Mouse (Mus musculus) heart, postnatal 25 days (tissue): ENCODE data around the gene Dhx8. TPM values are rescaled to one million over a fixed set of nuclear protein-coding genes. Genes with fewer than 3 reads are reported as not detected.

Experiments used
- DNase-seq: peaks from one replicate; pipeline ENCODE4 v3.0.0; 2022; ENCODE audit warnings: low spot score
- intact Hi-C: fragments of 180-260 bp; cut with DNase I; formaldehyde crosslinking; loops from one replicate; pipeline ENCODE4 v1.15.1; 2025
- total RNA-seq, 2 experiments: library from RNA; stranded (reverse); gene quantifications; 2 replicates each; pipeline ENCODE4 v1.2.3; 2021

Dhx8 gene
- total RNA-seq, 2 experiments from 2014 or later: 14.2 to 16.4 TPM

DNA sequence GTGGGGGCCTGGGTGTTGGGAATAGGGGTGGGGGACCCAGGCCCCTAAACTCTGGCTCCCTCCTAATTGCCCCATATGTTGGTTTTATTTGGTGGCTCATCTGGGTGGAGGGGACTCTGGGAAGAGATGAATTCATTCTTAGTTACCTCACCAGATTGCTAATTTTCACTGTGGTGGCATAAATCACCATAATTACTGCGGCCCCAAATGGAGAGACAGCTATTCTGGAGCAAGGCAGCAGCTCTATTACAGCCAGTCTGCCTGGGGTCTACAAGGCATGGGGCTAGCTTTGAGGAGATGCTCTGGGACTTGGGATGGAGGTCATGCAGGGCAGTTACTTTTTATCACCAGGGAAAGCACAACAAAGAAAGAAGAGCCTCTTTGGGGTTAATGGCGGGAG lies 6.0 kb upstream of the Dhx8 start:
- intact Hi-C loops: no loop called here
- DNase-seq: no peak

DNA sequence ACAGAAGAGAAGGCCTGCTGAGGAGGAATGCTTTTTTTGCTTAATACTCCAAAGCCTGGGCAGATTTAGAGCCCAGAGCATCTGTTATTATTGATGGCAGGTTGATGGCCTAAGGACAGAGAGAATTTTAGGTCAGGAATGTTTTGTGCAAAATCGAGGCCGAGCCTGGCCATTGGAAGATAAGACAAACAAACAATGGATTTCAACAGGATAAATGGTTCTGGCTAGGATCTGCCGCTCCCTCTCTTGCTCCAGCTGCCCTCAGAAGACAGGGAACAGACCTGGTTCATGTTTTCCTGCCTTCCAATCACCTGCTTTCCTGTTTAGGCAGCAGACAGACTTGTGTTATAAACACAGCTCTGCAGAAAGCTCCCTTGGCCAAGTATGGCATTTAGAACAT lies 3.4 kb upstream of the Dhx8 start:
- intact Hi-C loops: no loop called here
- no peak for DNase-seq

DNA sequence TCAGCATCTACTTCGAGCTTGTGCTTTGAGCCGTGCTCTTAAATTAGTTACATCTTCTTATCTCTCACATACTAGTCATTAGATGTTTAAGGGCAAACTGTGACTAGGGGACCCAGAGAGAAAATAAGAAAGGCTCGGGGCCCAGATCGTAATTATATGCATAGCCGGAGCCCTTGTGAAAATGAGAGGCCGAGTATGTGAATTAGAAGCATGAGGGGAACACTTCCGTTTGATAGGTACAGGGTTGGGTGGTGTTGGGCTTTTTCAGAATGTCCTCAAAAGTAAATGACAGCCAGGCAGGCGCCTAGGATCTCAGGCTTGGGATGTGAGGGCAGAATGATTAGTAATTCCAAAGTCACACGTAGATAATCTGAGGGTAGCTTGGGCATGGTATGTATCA lies 877 bp downstream of the Dhx8 start:
- intact Hi-C loops: loop anchor here (10.0 kb wide), 1 partner anchor 279 kb away; no protein-coding TSS in a partner anchor
- DNase-seq: no peak

DNA sequence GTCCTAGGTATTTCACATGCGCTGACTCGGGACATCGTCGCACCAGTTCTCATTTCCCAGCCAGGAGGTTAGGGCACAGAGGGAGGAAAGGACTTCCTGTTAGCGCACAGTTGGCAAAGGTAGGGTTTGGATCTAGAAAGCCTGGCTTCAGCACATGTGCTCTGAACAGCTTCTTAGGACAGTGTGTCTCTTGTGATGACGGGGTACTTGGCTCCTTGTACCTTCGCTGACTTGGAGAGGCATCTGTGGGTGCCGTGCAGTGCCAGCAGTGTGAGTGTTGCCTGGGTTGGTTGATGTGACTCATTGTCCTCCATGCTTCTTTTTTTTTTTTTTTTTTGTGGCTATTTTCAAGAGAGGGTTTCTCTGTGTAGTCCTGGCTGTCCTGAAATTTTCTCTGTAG lies 23.9 kb downstream of the Dhx8 start:
- DNase-seq: peak; percentile 26
- intact Hi-C loops: no loop called here

DNA sequence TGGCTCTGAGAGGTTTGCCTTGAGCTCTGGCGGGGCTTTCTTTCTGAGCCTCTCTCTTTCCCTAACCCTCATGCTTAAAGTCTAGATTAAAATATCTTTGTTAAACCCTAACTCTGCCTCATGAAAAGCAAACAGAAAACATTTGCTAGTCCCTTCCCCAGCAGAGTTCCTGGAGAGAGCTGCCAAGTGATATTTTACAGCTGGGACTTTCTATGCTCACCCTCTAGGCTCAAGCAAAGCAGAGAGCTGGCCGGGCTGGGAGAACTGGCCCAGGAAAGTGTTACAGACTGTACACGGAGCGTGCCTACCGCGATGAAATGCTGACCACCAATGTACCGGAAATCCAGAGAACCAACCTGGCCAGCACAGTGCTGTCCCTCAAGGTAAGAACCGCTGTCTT lies 24.6 kb downstream of the Dhx8 start:
- no peak for DNase-seq
- intact Hi-C loops: no loop called here

DNA sequence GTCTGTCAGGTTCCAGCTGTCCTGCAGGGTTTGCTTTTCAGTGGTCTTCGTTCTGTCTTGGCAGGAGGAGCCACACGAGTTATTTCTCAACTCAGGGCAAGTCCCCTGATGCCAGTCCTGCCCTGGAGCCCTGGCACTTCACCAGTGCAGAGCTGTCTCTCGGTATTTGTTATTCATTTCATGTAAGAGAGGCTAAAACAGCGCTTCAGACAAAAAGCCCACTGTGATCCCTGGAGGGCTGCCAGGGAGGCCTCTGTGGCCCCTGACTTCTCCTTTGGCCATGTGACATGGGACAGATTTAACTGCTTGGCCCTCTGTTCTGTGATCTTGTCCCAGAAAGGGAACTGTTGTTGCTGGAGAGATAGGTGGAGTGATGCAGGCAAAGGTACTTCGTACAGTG lies 25.7 kb downstream of the Dhx8 start:
- intact Hi-C loops: no loop called here

DNA sequence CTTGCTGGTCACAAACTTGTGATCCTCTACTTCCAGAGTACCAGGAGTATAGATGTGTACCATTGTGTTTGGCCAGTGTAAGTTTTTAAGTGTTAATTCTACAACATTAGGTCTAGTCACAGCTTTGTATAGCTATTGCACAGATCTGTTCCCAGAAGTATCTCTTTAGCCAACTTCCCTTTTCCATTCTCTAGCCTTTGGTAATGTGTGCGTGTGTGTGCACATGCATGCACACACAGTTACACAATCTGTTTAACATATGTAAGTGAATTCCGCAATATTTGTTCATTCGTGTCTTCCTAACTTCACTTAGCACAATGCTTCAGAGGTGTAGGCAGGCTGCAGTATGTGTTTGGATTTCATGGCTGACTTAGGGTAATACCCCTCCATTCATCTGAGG lies 26.8 kb downstream of the Dhx8 start:
- no peak for DNase-seq
- intact Hi-C loops: no loop called here

More for the DNA sequence above, 25.7 kb downstream of the Dhx8 start:
- DNase-seq: no peak

DNA sequence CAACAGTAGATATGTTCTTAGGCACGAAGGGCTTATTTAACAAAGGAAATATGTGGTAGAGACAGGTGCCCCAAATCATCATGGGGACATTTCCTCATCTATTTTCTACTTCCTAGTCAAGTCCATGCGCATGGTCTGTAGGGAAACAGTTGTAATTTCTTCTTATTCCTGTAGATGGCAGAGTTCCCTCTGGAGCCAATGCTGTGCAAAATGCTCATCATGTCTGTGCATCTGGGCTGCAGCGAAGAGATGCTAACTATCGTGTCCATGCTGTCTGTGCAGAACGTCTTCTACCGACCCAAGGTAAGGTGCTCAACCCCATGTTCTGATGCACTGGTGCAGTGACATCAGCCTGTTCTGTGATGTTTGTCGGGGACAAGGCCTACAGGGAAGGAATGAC lies 31.0 kb downstream of the Dhx8 start:
- intact Hi-C loops: loop anchor here (1.0 to 2.0 kb wide), 2 partner anchors 51 to 147 kb away; no protein-coding TSS in a partner anchor
- no peak for DNase-seq

DNA sequence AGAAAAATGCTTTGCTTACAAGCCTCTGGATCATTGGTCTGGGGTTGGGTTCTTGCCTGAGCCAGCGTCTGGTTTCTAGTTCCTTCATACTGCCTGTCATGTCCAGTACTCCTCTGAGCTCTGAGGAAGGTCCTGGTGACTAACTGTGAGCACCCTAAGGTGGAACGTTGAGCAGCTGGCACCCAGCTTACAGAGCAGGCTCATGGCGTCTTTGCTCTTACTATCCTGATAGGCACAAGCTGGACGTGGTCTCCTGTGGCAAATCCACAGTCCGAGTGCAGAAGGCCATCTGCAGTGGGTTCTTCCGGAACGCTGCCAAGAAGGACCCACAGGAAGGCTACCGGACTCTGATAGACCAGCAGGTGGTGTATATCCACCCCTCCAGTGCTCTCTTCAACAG lies 31.8 kb downstream of the Dhx8 start:
- no peak for DNase-seq
- intact Hi-C loops: loop anchor here (1.0 kb wide), 1 partner anchor 50 kb away; no protein-coding TSS in a partner anchor

DNA sequence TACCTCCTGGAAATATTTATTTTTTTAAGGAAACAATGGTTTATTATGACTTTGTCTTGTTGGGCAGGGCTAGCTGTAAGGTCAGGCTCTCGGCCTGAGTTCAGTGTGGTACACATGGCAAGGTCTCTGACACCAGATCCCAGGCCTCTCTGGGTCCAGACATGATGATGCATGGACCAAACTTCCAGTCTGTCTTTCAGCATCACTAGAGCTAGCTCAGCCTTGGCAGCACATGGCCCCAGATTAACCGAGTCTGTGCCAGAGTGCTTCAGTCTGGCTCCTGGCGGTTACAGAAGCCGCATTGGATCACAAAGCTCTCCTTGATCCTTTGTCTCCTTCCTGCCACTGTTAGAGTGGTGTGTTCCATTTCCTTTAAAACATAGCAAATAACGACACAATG lies 34.6 kb downstream of the Dhx8 start:
- DNase-seq: no peak
- intact Hi-C loops: no loop called here

DNA sequence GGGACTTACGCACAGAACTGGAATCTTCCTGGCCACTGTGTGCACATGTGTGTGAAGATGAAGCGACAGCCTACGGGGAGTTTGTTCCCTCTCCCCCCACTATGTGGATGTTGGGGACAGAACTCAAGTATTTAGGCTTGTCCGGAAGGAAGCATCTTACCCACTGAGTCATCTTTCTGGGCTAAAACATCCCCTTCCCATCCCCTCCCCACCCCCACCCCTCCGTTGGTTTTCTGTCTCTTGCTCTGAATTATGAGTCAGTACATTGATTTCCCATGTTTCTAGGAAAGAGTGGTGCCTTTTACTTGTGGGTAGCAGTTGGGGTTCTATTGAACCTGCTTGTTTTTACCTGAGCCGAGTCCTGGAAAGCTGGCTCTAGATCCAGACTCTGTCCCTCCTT lies 36.0 kb downstream of the Dhx8 start:
- intact Hi-C loops: no loop called here
- no peak for DNase-seq

DNA sequence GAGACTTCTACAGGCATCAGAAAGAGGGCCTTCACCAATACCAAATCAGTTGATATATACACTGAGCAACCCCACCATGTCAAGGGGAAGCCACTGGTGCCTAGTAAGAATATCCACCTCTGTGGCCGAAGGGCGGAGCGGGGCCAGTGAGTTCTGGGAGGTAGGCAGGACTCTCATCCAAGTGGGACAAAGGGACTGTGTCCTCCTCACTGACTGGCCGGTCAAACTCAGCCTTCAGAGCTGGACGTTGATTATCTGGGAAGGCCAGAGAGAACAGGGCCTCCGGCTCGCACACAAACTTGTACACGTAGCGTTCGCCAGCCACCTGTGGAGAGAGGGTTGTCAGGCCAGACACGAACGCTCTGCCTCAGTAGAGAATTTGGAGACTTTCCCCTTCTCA lies 37.5 kb downstream of the Dhx8 start:
- intact Hi-C loops: no loop called here
- no peak for DNase-seq

DNA sequence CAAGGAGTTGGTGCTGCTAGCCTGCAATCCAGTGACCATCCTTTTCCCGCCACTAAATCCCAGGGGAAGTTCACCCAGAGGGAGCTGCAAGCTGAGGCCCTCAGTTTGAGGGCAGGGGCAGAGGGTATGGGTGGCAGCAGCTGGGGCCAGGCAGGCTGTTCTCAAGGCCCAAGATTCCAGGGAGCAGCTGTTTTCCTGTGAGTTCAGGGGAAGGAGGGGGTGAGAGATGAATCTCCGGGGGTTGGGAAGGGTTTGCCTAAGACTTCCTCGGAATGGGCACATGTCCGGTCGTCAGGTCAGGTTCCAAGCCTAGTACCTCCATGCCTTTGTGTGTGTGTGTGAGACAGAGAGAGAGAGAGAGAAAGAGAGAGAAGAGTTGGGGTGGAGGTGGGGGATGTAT lies 39.3 kb downstream of the Dhx8 start:
- intact Hi-C loops: no loop called here
- DNase-seq: no peak

DNA sequence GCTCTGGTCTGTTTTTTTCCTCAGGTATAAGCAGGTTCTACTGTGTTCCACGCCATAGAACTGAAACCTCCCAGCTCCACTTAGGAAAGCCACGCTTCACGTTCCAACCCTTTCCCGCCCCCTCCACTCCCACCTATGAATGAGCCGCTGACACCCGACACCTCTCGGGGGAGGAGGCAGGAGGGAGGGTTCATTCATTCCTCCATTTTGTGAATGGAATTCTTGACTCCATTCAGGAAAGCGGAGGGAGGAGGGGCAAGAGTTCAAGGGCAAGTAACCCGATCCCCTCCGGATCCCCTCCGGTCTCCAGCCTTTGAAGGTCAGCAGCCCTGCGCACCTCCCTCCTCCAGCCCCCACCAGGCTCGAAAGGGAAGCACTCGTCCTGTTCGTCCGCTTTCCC lies 39.7 kb downstream of the Dhx8 start:
- intact Hi-C loops: no loop called here
- DNase-seq: no peak

DNA sequence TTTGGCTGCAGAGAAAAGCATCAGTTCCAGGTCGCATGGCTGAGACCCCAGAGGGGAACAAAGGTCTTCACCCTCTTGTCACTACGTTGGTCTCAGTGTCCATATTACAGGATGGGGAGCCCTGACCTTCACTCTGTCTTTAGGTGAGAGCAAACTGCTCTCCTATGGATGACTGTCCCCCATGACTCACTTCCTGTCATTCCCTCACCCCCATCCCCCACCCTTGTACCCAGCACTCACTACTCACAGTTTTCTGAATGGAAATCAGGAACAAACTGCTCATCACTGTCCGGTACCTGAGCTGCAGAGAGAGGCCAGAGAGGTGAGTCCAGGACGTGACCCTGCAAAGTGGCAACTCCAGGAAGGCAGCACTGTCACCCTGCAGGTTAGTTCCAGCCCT lies 44.1 kb downstream of the Dhx8 start:
- no peak for DNase-seq
- intact Hi-C loops: no loop called here

DNA sequence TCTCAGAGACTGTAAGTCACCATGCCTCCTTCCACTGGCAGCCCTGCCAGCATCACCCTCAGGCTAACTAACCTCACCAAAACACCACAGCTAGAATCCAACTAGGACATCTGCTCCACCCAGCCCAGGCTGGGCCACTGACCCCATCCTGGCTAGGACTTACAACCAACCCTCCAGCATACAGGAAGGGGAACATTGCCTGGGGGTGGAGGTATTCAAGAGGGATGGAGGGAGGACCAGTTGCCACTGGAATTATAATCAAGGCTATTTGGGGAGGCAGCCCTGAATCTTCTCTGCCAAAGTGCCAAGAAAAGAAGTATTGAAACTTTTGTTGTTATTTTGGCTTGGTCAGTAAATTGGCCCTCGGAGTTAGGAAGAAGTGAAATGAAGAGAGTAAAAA lies 50.4 kb downstream of the Dhx8 start:
- intact Hi-C loops: no loop called here
- no peak for DNase-seq

DNA sequence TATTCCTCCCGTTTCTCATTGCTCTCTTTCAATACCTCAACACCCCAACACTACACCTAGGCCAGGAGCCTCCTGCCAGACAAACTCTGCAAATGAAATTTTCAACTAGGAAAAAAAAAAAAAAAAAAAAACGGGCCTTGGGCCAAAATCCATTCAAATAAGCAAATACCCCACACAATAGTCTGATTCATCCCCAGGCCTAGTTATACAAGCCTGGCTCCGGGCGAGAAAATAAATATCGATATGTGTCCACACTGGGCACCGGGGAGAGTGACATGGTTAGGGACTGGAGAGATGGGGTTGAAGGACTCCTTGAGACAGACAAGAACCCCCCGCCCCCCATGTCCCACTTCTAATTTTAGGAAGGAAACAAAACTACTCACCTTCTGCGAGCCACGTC lies 50.9 kb downstream of the Dhx8 start:
- no peak for DNase-seq
- intact Hi-C loops: no loop called here

DNA sequence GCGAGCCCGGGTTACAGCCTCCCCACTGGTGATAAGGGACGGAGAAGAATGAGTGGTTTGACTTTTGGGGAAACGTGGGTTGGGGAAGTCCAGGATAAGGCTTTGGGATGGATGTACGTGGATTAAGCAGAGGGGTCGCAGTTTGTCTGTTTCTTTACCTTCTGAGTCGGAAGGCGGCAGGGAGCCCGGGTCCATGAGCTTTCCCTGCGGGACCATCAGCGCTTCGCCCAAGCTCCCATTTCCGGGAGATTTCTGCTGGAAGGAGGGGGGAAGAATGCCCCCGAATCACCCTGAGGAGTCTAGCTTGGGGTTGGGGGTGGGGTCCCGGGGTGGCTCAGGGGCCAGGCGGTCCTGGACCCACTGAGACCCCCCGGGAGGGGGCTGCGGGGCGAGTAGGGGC lies 51.4 kb downstream of the Dhx8 start:
- DNase-seq: no peak
- intact Hi-C loops: no loop called here

DNA sequence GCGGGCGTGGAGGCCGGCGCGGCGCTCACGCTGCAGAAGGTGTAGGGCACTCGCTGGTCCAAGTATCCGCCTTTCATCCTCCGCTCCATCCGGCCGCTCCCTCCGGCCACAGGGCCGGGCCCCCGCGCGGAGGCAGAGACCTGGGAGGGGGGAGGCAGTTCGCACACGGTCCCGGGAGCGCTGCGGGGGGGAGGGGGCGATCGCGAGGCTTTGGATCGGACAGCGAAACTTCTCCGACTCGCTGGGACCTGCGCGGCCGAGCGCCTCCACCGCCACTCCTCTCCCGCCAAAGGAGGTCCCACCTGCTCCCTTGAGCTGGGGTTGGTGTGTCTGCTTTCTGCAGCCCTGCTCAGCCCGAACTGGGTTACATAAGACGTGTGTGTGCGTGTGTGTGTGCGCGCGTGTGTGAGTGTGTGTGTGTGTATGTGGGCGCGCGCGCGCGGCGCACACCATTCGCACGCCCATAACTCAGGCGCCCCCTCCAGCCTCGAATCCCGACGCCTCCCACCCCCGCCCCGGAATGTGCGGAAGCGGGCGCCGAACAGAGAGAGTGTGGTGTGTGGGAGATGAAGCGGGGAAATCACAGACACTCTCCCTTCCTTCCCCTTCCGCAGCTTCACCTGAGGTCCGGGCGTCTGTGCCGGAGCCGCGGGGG lies 51.9 kb downstream of the Dhx8 start:
- no peak for DNase-seq
- intact Hi-C loops: no loop called here

DNA sequence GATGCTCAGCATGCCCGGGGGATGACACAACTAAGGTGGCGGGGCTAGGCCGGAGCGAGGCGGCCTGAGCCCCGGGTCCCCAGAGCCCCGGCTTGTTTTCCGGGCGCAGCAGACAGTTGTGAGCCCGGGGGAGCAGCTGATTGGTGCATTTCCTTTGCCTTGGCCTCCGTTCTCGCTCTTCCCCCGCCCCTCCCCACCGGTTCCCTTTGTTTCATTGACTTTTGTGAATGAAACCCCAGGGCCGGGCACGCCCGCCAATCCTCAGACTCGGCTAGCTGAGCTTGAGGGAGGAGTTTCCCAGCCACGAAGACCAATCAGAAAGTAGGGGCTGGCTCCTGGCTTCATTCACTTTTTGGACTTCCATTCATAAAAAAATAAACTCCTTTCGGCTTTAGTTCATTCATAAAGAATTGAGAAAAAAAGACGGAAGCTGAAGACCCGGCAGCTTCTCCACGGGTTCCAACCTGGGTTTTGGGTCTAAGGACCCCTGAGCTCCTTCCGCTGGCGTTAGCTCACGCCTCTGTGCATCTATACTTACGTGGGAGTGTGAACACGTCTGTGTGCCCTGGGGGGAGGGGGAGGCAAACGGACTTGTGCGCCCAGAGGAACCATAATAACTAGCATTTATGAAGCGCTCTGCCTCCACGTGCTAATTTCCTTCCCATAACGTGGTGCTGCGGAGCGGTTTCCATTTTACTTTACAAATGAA lies 52.6 kb downstream of the Dhx8 start, which contains the start of gene Etv4:
Etv4 (minus strand) TSS at position 229 of the 709 bp plus-strand sequence.
- intact Hi-C loops: no loop called here
- peak; percentile 73 for DNase-seq

DNA sequence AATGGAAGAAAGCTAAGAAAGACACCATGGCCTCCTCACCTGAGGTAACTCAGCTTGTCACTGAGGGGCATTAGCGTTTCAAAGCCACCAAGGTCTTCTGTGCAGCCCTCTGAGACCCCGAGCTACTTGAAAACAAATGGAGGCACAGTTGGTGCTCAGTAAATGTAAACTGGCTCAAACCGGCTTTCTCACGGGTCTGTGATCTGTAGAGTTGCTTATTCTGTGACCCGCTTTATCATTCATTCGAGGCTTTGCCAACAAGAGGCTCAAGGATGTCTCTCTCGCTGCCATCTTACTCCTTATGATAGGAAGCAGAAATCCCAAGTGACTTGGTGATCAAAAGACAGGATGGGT lies 53.1 kb downstream of the Dhx8 start:
- DNase-seq: no peak
- intact Hi-C loops: no loop called here

DNA sequence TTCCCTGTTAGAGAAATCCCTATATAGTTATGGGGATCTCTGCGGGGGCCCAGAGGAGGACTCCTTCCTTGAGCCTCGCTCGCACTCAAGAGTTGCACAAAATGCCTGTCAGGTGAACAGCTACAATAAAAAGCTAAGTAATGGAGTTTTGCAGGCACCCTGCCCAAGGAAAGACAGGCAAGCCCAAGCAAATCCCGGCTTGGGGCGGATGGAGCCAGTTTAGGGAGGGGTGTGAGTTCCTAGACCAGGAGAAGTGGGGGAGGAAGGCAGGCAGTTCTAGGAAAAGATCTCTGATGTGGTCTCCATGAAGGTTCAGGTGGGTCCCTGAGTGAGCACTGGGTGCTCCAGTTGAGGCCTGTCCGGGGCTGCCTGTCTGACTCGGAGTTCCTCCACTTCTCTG lies 53.9 kb downstream of the Dhx8 start:
- DNase-seq: no peak
- intact Hi-C loops: no loop called here
